Mouse (Mus musculus) myocyte (in vitro differentiated cells): Measurements from ENCODE around the gene Osbpl6.

Experiments
- CEBPB ChIP-seq: IDR thresholded peaks from 2 replicates; pipeline ENCODE4 v1.6.1; 2011; ENCODE audit warnings: mild to moderate bottlenecking, moderate library complexity; ENCODE audit not compliant: poor library complexity, insufficient read depth, severe bottlenecking
- E2F4 ChIP-seq: IDR thresholded peaks from one replicate; pipeline ENCODE4 v1.6.1; 2011; ENCODE audit warnings: mild to moderate bottlenecking, control low read depth, moderate library complexity; ENCODE audit not compliant: insufficient read depth
- MAX ChIP-seq: IDR thresholded peaks from one replicate; pipeline ENCODE4 v1.6.1; 2011; ENCODE audit warnings: low read depth, mild to moderate bottlenecking, control low read depth
- MYOD1 ChIP-seq, 3 experiments: IDR thresholded peaks; one replicate each; pipeline ENCODE4 v1.6.1; 2011; ENCODE audit warnings: control low read depth in 2 of 3, low read depth in 2 of 3, mild to moderate bottlenecking in 2 of 3, moderate library complexity in 1 of 3; ENCODE audit not compliant: insufficient read length in 2 of 3, control insufficient read depth in 1 of 3
- MYOG ChIP-seq, 3 experiments: IDR thresholded peaks; one replicate each; pipeline ENCODE4 v1.6.1; 2011; ENCODE audit warnings: control low read depth in 2 of 3, low read depth in 2 of 3, mild to moderate bottlenecking in 2 of 3; ENCODE audit not compliant: insufficient read length in 2 of 3, control insufficient read depth in 1 of 3, insufficient read depth in 1 of 3
- POLR2A ChIP-seq: IDR thresholded peaks from one replicate; pipeline ENCODE4 v1.6.1; 2011; ENCODE audit warnings: low read depth, mild to moderate bottlenecking, control low read depth, moderate library complexity; ENCODE audit not compliant: insufficient read length
- POLR2AphosphoS2 ChIP-seq: IDR thresholded peaks from one replicate; pipeline ENCODE4 v1.6.1; 2011; ENCODE audit warnings: low read depth, control low read depth; ENCODE audit not compliant: insufficient read length
- REST ChIP-seq: IDR thresholded peaks from one replicate; pipeline ENCODE4 v1.6.1; 2011; ENCODE audit warnings: mild to moderate bottlenecking, control low read depth, moderate library complexity; ENCODE audit not compliant: insufficient read depth, insufficient read length
- SRF ChIP-seq: IDR thresholded peaks from one replicate; pipeline ENCODE4 v1.6.1; 2011; ENCODE audit warnings: low read depth; ENCODE audit not compliant: control insufficient read depth, insufficient read length
- TCF12 ChIP-seq: IDR thresholded peaks from one replicate; pipeline ENCODE4 v1.6.1; 2011; ENCODE audit warnings: mild to moderate bottlenecking, control low read depth; ENCODE audit not compliant: poor library complexity, insufficient read depth, severe bottlenecking
- TCF3 ChIP-seq: IDR thresholded peaks from one replicate; pipeline ENCODE4 v1.6.1; 2011; ENCODE audit warnings: low read depth, control low read depth; ENCODE audit not compliant: insufficient read length
- USF1 ChIP-seq: IDR thresholded peaks from one replicate; pipeline ENCODE4 v1.6.1; 2011; ENCODE audit warnings: low read depth, mild to moderate bottlenecking, control low read depth, moderate library complexity

- TF ChIP-seq MAX (no peak), MYOG (IDR thresholded peaks at IDR 0.05; ENCODE audit: control insufficient read depth in 1 of 3, insufficient read depth in 1 of 3, insufficient read length in 2 of 3, low read depth in 2 of 3) (no peak), USF1 (no peak), POLR2A (no peak), REST (no peak), E2F4 (no peak), POLR2AphosphoS2 (no peak), CEBPB (no peak), TCF12 (no peak), MYOD1 (IDR thresholded peaks at IDR 0.05; ENCODE audit: control insufficient read depth in 1 of 3, insufficient read length in 2 of 3, low read depth in 2 of 3) (no peak), SRF (no peak), TCF3 (no peak)
Observed at GRCm38 (mm10) chr2:76521585-76521984, 115.3 kb downstream of the Osbpl6 start.
